Mouse (Mus musculus): ENCODE results near the gene Ccdc157. TPM values are rescaled to one million over a fixed set of nuclear protein-coding genes. Genes with fewer than 3 reads are reported as not detected.
A peak's percentile ranks its signal among the peaks of the same experiment; 100 is the strongest.
"Not testable (repeated sequence)": the region's sequence is repeated elsewhere in the genome, so short reads cannot be mapped to it uniquely, and the experiment has no call there.

Ccdc157 gene
- polyA plus RNA-seq, 1 experiment from 2014 or later: 6.9 TPM

GRCm38 (mm10) chr11:4138964-4139363, 21.1 kb downstream of the Ccdc157 start:
- Histone ChIP-seq H3K27ac (replicated peaks) (no peak overlapping the region), H3K4me1 (peaks cover 21% of the 10 kb centered on the region), H3K36me3 (peaks cover 70% of the 10 kb centered on the region), H3K9me3 (replicated peaks) (no peaks in the 10 kb centered on the region), H3K4me3 (no peak overlapping the region), H3K27me3 (ENCODE audit: low read depth, poor library complexity, severe bottlenecking) (no peaks in the 10 kb centered on the region)
- WGBS: 76% methylated on average over 2 of the region's 2 CpGs
- no peak for DNase-seq (ENCODE audit: low spot score)

- 3% methylated on average over 62 of the region's 66 CpGs for WGBS
- Histone ChIP-seq H3K4me1 (peaks cover 27% of the 10 kb centered on the region), H3K4me3 (peak within 1 kb of the TSS; percentile 83), H3K27ac (replicated peaks) (peak within 1 kb of the TSS; percentile 94), H3K9me3 (replicated peaks) (peaks cover 5% of the 10 kb centered on the region; the same call in 1 of the 2 replicates), H3K36me3 (peaks cover 33% of the 10 kb centered on the region), H3K27me3 (ENCODE audit: low read depth, poor library complexity, severe bottlenecking) (no peaks in the 10 kb centered on the region)
- DNase-seq (ENCODE audit: low spot score): peak; percentile 92
Measured at GRCm38 (mm10) chr11:4134986-4135935, 24.8 kb downstream of the Ccdc157 start, which contains the start of gene Rnf215. Gene Rnf215, plus strand, starts transcription at chr11:4135202.

- H3K9me3 ChIP-seq (replicated peaks): peaks cover 5% of the 10 kb centered on the region; the same call in 1 of the 2 replicates
- no peak overlapping the region for H3K27ac ChIP-seq (replicated peaks)
- H3K4me3 ChIP-seq: peak overlapping the region; percentile 83; the same call in 1 of the 2 replicates
- no peaks in the 10 kb centered on the region for H3K27me3 ChIP-seq (ENCODE audit: low read depth, poor library complexity, severe bottlenecking)
- no peak for DNase-seq (ENCODE audit: low spot score)
- WGBS: 63% methylated on average over 6 of the region's 6 CpGs
- H3K4me1 ChIP-seq: peaks cover 27% of the 10 kb centered on the region
- peaks cover 24% of the 10 kb centered on the region for H3K36me3 ChIP-seq
Measured at GRCm38 (mm10) chr11:4134400-4134799, 25.7 kb downstream of the Ccdc157 start.

- WGBS: 49% methylated on average over 3 of the region's 3 CpGs
- peaks cover 15% of the 10 kb centered on the region for H3K36me3 ChIP-seq
- peaks cover 5% of the 10 kb centered on the region; the same call in 1 of the 2 replicates for H3K9me3 ChIP-seq (replicated peaks)
- DNase-seq (ENCODE audit: low spot score): no peak
- no peaks in the 10 kb centered on the region for H3K27me3 ChIP-seq (ENCODE audit: low read depth, poor library complexity, severe bottlenecking)
- no peak overlapping the region for H3K4me3 ChIP-seq
- H3K27ac ChIP-seq (replicated peaks): no peak overlapping the region
- H3K4me1 ChIP-seq: peaks cover 27% of the 10 kb centered on the region
Measured at GRCm38 (mm10) chr11:4133450-4133849, 26.6 kb downstream of the Ccdc157 start.

GRCm38 (mm10) chr11:4128461-4128860, 31.6 kb downstream of the Ccdc157 start:
- not testable (repeated sequence) for H3K9me3 ChIP-seq (replicated peaks); H3K4me3 ChIP-seq; H3K27me3 ChIP-seq (ENCODE audit: low read depth, poor library complexity, severe bottlenecking); H3K27ac ChIP-seq (replicated peaks); H3K4me1 ChIP-seq; H3K36me3 ChIP-seq; DNase-seq (ENCODE audit: low spot score)
- WGBS: 92% methylated on average over 4 of the region's 4 CpGs

- Histone ChIP-seq H3K9me3 (replicated peaks) (peaks cover 2% of the 10 kb centered on the region; the same call in 1 of the 2 replicates), H3K4me3 (no peak overlapping the region), H3K27me3 (ENCODE audit: low read depth, poor library complexity, severe bottlenecking) (no peaks in the 10 kb centered on the region), H3K36me3 (no peaks in the 10 kb centered on the region), H3K4me1 (peaks cover 10% of the 10 kb centered on the region), H3K27ac (replicated peaks) (no peak overlapping the region)
- no peak for DNase-seq (ENCODE audit: low spot score)
- 90% methylated on average over 1 of the region's 1 CpGs for WGBS
Measured at GRCm38 (mm10) chr11:4127059-4127458, 33.0 kb downstream of the Ccdc157 start.

- Histone ChIP-seq H3K9me3 (replicated peaks) (peaks cover 2% of the 10 kb centered on the region; the same call in 1 of the 2 replicates), H3K27ac (replicated peaks) (no peak overlapping the region), H3K36me3 (no peaks in the 10 kb centered on the region), H3K4me1 (peaks cover 5% of the 10 kb centered on the region), H3K4me3 (no peak overlapping the region), H3K27me3 (ENCODE audit: low read depth, poor library complexity, severe bottlenecking) (peaks cover 24% of the 10 kb centered on the region)
- WGBS: 69% methylated on average over 5 of the region's 5 CpGs
- DNase-seq (ENCODE audit: low spot score): no peak
Measured at GRCm38 (mm10) chr11:4123922-4124321, 36.2 kb downstream of the Ccdc157 start.

- peaks cover 2% of the 10 kb centered on the region; the same call in 1 of the 2 replicates for H3K9me3 ChIP-seq (replicated peaks)
- 70% methylated on average over 10 of the region's 10 CpGs for WGBS
- H3K27me3 ChIP-seq (ENCODE audit: low read depth, poor library complexity, severe bottlenecking): peaks cover 33% of the 10 kb centered on the region
- no peak within 1 kb of the TSS for H3K4me3 ChIP-seq
- DNase-seq (ENCODE audit: low spot score): no peak
- H3K27ac ChIP-seq (replicated peaks): no peak within 1 kb of the TSS
- no peaks in the 10 kb centered on the region for H3K36me3 ChIP-seq
- peaks cover 15% of the 10 kb centered on the region for H3K4me1 ChIP-seq
Measured at GRCm38 (mm10) chr11:4122742-4123579, 37.1 kb downstream of the Ccdc157 start, which contains the start of gene Sec14l2. Gene Sec14l2, minus strand, starts transcription at chr11:4123415.

- WGBS: 82% methylated on average over 5 of the region's 5 CpGs
- Histone ChIP-seq H3K27me3 (ENCODE audit: low read depth, poor library complexity, severe bottlenecking) (peaks cover 40% of the 10 kb centered on the region), H3K27ac (replicated peaks) (no peak overlapping the region), H3K4me1 (peaks cover 22% of the 10 kb centered on the region), H3K36me3 (no peaks in the 10 kb centered on the region), H3K9me3 (replicated peaks) (peaks cover 2% of the 10 kb centered on the region; the same call in 1 of the 2 replicates), H3K4me3 (no peak overlapping the region)
- no peak for DNase-seq (ENCODE audit: low spot score)
Measured at GRCm38 (mm10) chr11:4122226-4122625, 37.9 kb downstream of the Ccdc157 start.

GRCm38 (mm10) chr11:4121691-4122090, 38.4 kb downstream of the Ccdc157 start:
- Histone ChIP-seq H3K9me3 (replicated peaks) (peaks cover 2% of the 10 kb centered on the region; the same call in 1 of the 2 replicates), H3K27ac (replicated peaks) (no peak overlapping the region), H3K36me3 (no peaks in the 10 kb centered on the region), H3K4me3 (no peak overlapping the region), H3K27me3 (ENCODE audit: low read depth, poor library complexity, severe bottlenecking) (peaks cover 45% of the 10 kb centered on the region), H3K4me1 (peaks cover 23% of the 10 kb centered on the region)
- DNase-seq (ENCODE audit: low spot score): no peak
- WGBS: 76% methylated on average over 3 of the region's 3 CpGs

GRCm38 (mm10) chr11:4119635-4120034, 40.5 kb downstream of the Ccdc157 start:
- Histone ChIP-seq H3K27me3 (ENCODE audit: low read depth, poor library complexity, severe bottlenecking) (peaks cover 56% of the 10 kb centered on the region), H3K4me3 (no peak overlapping the region), H3K27ac (replicated peaks) (no peak overlapping the region), H3K9me3 (replicated peaks) (0 out of 2 replicates have a peak, but pooled peaks cover 2% of the 10 kb centered on the region), H3K36me3 (no peaks in the 10 kb centered on the region), H3K4me1 (peaks cover 23% of the 10 kb centered on the region)
- 87% methylated on average over 5 of the region's 5 CpGs for WGBS
- DNase-seq (ENCODE audit: low spot score): no peak

Measured in midbrain, embryonic 10.5 days (tissue).